Mouse (Mus musculus): ENCODE results near the gene Arhgap45. TPM values are rescaled to one million over a fixed set of nuclear protein-coding genes. Genes with fewer than 3 reads are reported as not detected.

Gene Arhgap45
- total and polyA plus RNA-seq, 2 experiments from 2014 or later, result 1.6 to 1.7 TPM

- Histone ChIP-seq H3K4me2 (ENCODE audit: low read depth, low read length, poor library complexity, severe bottlenecking) (no peak overlapping the region), H3K4me1 (ENCODE audit: insufficient read depth, low read length) (no peaks in the 10 kb centered on the region), H3K4me3 (ENCODE audit: low read depth, low read length) (no peak overlapping the region), H3K9ac (replicated peaks; ENCODE audit: low read length, poor library complexity, severe bottlenecking) (no peak overlapping the region), H3K27ac (ENCODE audit: low read depth, low read length) (no peak overlapping the region), H3K27me3 (ENCODE audit: insufficient read depth, low read length) (no peaks in the 10 kb centered on the region), H3K9me3 (ENCODE audit: low read length) (no peaks in the 10 kb centered on the region), H3K36me3 (ENCODE audit: insufficient read depth, low read length) (peaks cover 46% of the 10 kb centered on the region)
- whole genome bisulfite sequencing, result 80% methylated on average over 23 of the region's 23 CpGs
- ATAC-seq (ENCODE audit: low FRiP score), result no peak
- 0 out of 2 replicates have a peak, but pooled peaks have one; percentile 5 for TF ChIP-seq CTCF (IDR thresholded peaks at IDR 0.05)
- DNase-seq (ENCODE audit: low spot score), result no peak
These were observed 47.6 kb downstream of the Arhgap45 start for GRCm38 (mm10) chr10:80063877-80064650.

GRCm38 (mm10) chr10:80069251-80069650, 52.8 kb downstream of the Arhgap45 start:
- Histone ChIP-seq H3K4me1 (ENCODE audit: insufficient read depth, low read length) (no peaks in the 10 kb centered on the region), H3K36me3 (ENCODE audit: insufficient read depth, low read length) (peaks cover 20% of the 10 kb centered on the region), H3K9ac (replicated peaks; ENCODE audit: low read length, poor library complexity, severe bottlenecking) (no peak overlapping the region), H3K27me3 (ENCODE audit: insufficient read depth, low read length) (no peaks in the 10 kb centered on the region), H3K27ac (ENCODE audit: low read depth, low read length) (no peak overlapping the region), H3K4me2 (ENCODE audit: low read depth, low read length, poor library complexity, severe bottlenecking) (no peak overlapping the region), H3K4me3 (ENCODE audit: low read depth, low read length) (no peak overlapping the region), H3K9me3 (ENCODE audit: low read length) (no peaks in the 10 kb centered on the region)
- ATAC-seq (ENCODE audit: low FRiP score), result no peak
- no peak for DNase-seq (ENCODE audit: low spot score)
- no peak for TF ChIP-seq CTCF (IDR thresholded peaks at IDR 0.05)
- 92% methylated on average over 6 of the region's 7 CpGs for WGBS

- H3K9ac ChIP-seq (replicated peaks; ENCODE audit: low read length, poor library complexity, severe bottlenecking), result no peak overlapping the region
- no peak overlapping the region for H3K4me2 ChIP-seq (ENCODE audit: low read depth, low read length, poor library complexity, severe bottlenecking)
- no peaks in the 10 kb centered on the region for H3K9me3 ChIP-seq (ENCODE audit: low read length)
- no peaks in the 10 kb centered on the region for H3K27me3 ChIP-seq (ENCODE audit: insufficient read depth, low read length)
- DNase-seq (ENCODE audit: low spot score) (no peak), ATAC-seq (ENCODE audit: low FRiP score) (no peak)
- H3K27ac ChIP-seq (ENCODE audit: low read depth, low read length), result no peak overlapping the region
- no peaks in the 10 kb centered on the region for H3K4me1 ChIP-seq (ENCODE audit: insufficient read depth, low read length)
- no peak for TF ChIP-seq CTCF (IDR thresholded peaks at IDR 0.05)
- H3K4me3 ChIP-seq (ENCODE audit: low read depth, low read length), result no peak overlapping the region
- peaks cover 15% of the 10 kb centered on the region for H3K36me3 ChIP-seq (ENCODE audit: insufficient read depth, low read length)
- WGBS, result 96% methylated on average over 4 of the region's 4 CpGs
These were observed 53.5 kb downstream of the Arhgap45 start for GRCm38 (mm10) chr10:80069948-80070450.

- no peak for TF ChIP-seq CTCF (IDR thresholded peaks at IDR 0.05)
- H3K9ac ChIP-seq (replicated peaks; ENCODE audit: low read length, poor library complexity, severe bottlenecking), result no peak overlapping the region
- H3K4me1 ChIP-seq (ENCODE audit: insufficient read depth, low read length), result no peaks in the 10 kb centered on the region
- H3K4me3 ChIP-seq (ENCODE audit: low read depth, low read length), result no peak overlapping the region
- H3K27ac ChIP-seq (ENCODE audit: low read depth, low read length), result no peak overlapping the region
- H3K4me2 ChIP-seq (ENCODE audit: low read depth, low read length, poor library complexity, severe bottlenecking), result no peak overlapping the region
- no peaks in the 10 kb centered on the region for H3K9me3 ChIP-seq (ENCODE audit: low read length)
- H3K36me3 ChIP-seq (ENCODE audit: insufficient read depth, low read length), result peaks cover 15% of the 10 kb centered on the region
- ATAC-seq (ENCODE audit: low FRiP score) (0 out of 2 replicates have a peak, but pooled peaks have one; percentile 31), DNase-seq (ENCODE audit: low spot score) (peak; percentile 60)
- H3K27me3 ChIP-seq (ENCODE audit: insufficient read depth, low read length), result no peaks in the 10 kb centered on the region
- 71% methylated on average over 9 of the region's 9 CpGs for WGBS
These were observed 54.5 kb downstream of the Arhgap45 start for GRCm38 (mm10) chr10:80070837-80071515.

- 83% methylated on average over 3 of the region's 3 CpGs for WGBS
- Histone ChIP-seq H3K27ac (ENCODE audit: low read depth, low read length) (no peak overlapping the region), H3K4me3 (ENCODE audit: low read depth, low read length) (no peak overlapping the region), H3K9me3 (ENCODE audit: low read length) (no peaks in the 10 kb centered on the region), H3K27me3 (ENCODE audit: insufficient read depth, low read length) (no peaks in the 10 kb centered on the region), H3K4me1 (ENCODE audit: insufficient read depth, low read length) (no peaks in the 10 kb centered on the region), H3K36me3 (ENCODE audit: insufficient read depth, low read length) (peaks cover 15% of the 10 kb centered on the region), H3K4me2 (ENCODE audit: low read depth, low read length, poor library complexity, severe bottlenecking) (no peak overlapping the region), H3K9ac (replicated peaks; ENCODE audit: low read length, poor library complexity, severe bottlenecking) (no peak overlapping the region)
- TF ChIP-seq CTCF (IDR thresholded peaks at IDR 0.05), result no peak
- ATAC-seq (ENCODE audit: low FRiP score) (no peak), DNase-seq (ENCODE audit: low spot score) (no peak)
These were observed 55.1 kb downstream of the Arhgap45 start for GRCm38 (mm10) chr10:80071516-80071900.
